Mouse (Mus musculus) E14TG2a.4 (cell line): ENCODE data around the gene Prickle2.

Source experiments
- CTCF ChIP-seq: conservative IDR thresholded peaks from 2 replicates; pipeline ENCODE4 v1.5.1; 2014; ENCODE audit warnings: low read length
- POU5F1 ChIP-seq: IDR thresholded peaks from 2 replicates; pipeline ENCODE4 v1.6.1; 2014; ENCODE audit warnings: low read length, borderline replicate concordance

- TF ChIP-seq CTCF (peak; percentile 70), POU5F1 (no peak)
Observed at GRCm38 (mm10) chr6:92441205-92441604, 264.8 kb downstream of the Prickle2 start.
